Mouse (Mus musculus) urinary bladder, postnatal 36 days (tissue): ENCODE measurements around the gene Olfr93.
"Not testable (repeated sequence)": the region's sequence is repeated elsewhere in the genome, so short reads cannot be mapped to it uniquely, and the experiment has no call there.

Experiments
- DNase-seq, 2 experiments: peaks; one replicate each; pipeline ENCODE4 v3.0.0; 2022; ENCODE audit warnings: low spot score in 2 of 2, mixed read lengths in 1 of 2

Gene Olfr93

GRCm38 (mm10) chr17:37161394-37161793 is at the start of gene Olfr93:
Gene Olfr93, minus strand, starts transcription at chr17:37161494.
- DNase-seq, result no peak

- DNase-seq, result no peak
Observed at GRCm38 (mm10) chr17:37203917-37204236, 42.6 kb upstream of the Olfr93 start.

DNA sequence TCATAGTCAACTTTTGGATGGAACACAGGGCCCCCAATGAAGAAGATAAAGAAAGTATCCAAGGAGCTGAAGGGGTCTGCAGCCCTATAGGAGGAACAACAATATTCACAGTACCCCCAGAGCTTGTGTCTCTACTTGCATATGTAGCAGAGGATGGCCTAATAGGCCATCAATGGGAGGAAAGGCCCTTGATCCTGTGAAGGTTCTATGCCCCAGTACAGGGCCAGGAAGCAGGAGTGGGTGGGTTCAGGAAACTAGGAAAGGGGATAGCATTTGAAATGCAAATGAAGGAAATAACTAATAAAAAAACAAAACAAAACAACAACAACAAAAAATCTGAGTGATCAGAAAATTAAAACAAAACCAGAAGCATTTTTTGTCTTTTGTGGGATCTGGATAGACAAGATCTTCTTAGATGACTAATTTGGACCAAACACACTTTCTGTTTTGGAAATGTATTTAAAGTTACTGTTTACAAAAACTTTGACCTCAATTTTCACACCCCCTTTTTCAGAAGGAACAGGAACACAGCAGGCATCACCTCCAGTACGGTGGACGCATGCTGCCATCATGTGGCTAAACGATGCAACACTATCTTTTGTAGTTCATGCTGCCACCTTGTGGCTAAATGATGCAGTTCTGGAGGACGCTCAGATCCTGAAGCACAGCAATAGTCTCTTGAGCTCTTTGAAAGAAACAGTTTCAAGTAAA is 42.1 kb upstream of the Olfr93 start:
- DNase-seq, result peak; percentile 59 to 78

DNA sequence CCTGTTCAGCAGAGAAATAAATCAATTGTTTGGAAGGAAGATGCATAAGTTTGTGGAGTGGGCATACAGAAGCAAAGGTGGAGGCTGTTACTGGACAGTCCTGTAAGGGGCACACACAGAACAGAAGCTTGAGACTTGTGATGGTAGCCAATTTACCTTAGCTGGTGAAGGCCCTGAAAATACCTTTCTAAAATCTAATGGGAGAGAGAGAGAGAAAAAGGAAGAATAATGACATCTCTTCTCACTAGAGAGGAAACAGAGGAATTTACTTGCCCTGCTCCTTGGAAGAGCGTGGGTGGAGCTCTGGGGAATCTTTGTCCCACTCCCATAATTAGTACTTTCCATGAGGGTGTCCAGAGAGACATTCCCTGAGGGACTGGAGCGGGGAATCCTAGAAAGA is 39.6 kb upstream of the Olfr93 start, which contains the start of gene Olfr94:
Olfr94 (minus strand) TSS at position 101 of the 400 bp plus-strand sequence.
- no peak for DNase-seq

DNA sequence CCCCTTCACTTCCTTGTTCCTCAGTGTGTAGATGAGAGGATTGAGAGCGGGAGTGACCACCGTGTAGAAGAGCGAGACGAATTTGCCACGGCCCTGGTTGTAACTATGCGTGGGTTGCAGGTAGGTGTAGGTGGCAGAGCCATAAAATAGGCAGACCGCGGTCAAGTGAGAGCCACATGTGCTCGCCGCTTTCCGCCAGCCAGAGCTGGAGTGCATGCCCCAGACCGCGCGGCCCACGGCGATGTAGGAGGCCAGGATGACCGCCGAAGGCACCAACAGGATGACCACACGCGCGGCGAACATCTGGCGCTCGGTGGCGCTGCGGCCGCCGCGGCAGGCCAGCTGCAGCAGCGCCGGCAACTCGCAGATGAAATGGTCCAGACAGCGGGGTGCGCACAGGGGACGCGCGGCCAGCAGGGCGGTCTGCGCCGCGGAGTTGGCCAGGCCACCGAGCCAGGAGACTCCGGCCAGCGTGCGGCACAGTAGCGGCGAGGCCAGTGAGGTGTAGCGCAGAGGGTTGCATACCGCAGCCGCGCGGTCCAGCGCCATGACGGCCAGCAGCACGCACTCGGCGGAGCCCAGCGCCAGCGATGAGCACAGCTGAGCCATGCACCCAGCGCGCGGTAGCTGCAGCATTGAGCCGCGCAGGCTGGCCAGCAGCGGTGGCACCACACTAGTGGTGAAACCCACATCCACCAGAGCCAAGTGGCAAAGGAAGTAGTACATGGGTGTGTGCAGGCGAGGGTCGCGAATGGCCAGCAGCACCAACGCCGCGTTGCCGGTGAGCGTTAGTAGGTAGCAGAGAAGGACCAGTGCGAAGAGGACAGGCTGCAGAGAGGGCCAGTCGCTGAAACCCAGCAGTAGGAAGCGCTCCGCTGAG is 35.8 kb upstream of the Olfr93 start:
- peak; percentile 2 to 9 for DNase-seq

- DNase-seq, result peak in 1 of 2 experiments; percentile 6
Observed at GRCm38 (mm10) chr17:37194782-37195181, 33.5 kb upstream of the Olfr93 start.

- DNase-seq, result no peak
Observed at GRCm38 (mm10) chr17:37193656-37194055, 32.4 kb upstream of the Olfr93 start, which contains the start of gene Ubd. Gene Ubd, plus strand, starts transcription at chr17:37193892.

DNA sequence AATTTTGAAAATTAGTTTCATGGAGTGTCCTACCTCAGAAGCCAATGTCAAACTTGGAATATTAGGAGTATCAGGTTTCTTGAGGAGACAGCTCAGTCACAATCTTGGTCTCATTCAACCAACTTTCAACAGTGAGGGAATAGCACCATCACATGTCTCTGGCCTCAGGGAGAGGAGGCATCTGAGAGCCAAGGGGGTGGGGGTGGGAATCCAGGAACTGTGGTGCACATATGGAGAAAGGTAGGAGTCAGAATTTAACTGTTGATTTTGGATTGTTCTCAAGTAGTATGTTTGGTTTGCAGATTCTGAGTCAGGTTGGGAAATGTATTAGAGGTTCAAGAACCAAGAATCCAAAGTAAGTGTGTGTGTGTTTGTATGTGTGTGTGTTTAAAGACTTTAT is 31.7 kb upstream of the Olfr93 start:
- no peak for DNase-seq

GRCm38 (mm10) chr17:37190711-37191110 is 29.4 kb upstream of the Olfr93 start:
- DNase-seq, result peak; percentile 11 to 16

DNA sequence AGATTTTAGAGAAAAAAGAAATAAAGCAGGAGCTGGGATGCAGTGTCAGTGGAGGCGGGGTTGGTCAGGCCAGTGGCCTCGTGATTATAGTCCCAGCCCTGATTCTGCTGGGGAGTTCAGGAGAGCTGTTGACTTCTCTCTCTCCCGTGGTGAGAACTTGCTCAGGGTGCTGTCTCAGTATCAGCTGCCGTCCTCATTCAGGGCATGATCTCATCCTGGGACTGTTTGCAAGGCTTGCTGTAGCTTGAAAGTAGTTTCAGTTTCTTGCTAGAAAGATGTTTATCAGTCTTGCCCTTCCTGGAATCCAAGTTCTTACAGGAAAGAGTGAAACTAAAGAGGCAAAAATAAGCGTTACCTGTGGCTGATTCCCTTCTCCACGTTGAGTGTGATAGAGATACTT is 24.2 kb upstream of the Olfr93 start:
- DNase-seq, result peak; percentile 2 to 5

- DNase-seq, result not testable (repeated sequence)
Observed at GRCm38 (mm10) chr17:37131366-37131765, 29.9 kb downstream of the Olfr93 start.

DNA sequence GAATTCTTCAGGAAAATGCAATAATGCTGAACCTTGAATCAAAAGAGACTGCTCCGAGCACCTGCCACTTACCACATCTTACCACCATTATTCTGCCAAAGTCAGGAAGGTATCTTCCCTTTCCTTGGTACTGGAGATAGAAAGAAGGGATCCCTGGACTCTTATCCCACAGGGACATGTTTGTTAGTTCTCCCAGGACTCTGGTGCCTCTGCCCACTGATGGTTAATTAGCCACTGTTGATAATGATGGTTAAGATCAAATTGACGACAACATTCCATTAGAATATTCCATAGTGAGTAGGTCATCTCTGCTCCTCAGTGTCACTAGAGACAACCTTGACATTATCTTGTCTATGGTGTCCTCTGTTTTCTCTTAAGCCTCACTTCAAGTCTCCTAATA is 41.3 kb downstream of the Olfr93 start, which contains the start of gene Olfr92:
Olfr92 (minus strand) TSS at position 101 of the 400 bp plus-strand sequence.
- no peak for DNase-seq

DNA sequence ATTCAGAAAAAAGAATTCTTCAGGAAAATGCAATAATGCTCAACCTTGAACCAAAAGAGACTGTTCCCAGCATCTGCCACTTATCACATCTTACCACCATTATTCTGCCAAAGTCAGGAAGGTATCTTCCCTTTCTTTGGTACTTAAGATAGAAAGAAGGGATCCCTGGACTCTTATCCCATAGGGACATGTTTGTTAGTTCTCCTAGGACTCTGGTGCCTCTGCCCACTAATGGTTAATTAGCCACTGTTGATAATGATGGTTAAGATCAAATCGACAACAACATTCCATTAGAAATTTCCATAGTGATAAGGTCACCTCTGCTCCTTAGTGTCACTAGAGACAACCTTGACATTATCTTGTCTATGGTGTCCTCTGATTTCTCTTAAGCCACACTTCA is 63.1 kb downstream of the Olfr93 start, which contains the start of gene Olfr91:
Olfr91 (minus strand) TSS at position 101 of the 400 bp plus-strand sequence.
- DNase-seq, result no peak

DNA sequence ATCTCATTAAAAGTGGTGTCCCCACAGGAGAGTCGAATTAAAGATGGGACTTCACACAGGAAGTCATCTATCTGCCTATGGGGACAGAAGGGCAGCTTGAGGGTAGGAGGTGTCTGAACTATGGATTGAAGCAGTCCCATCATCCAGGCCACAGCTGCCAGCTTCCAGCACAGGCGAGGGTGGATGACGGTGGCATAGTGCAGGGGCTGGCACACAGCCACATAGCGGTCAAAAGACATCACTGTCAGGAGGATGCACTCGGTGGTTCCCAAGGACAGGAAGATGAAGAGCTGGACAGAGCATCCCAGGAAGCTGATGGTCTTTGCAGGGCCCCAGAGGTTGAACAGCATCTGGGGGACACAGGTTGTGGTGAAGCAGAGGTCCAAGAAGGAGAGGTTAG is 68.0 kb downstream of the Olfr93 start:
- DNase-seq, result no peak

GRCm38 (mm10) chr17:37092198-37092597 is 69.1 kb downstream of the Olfr93 start:
- DNase-seq, result no peak
